Mouse (Mus musculus) embryo, embryonic 10 days (tissue): ENCODE measurements at regions not wholly inside any gene's neighbourhood (a gene's known extent, or its start where the extent isn't known, plus 50 kb on each side); places are given as distances from the start of the nearest gene placed in this dataset.

Source experiments
- DNase-seq: peaks from one replicate; pipeline ENCODE4 v3.0.0-alpha.2; 2015; ENCODE audit warnings: low spot score

GRCm38 (mm10) chr19:56039091-56040004 lies 247.6 kb upstream of the Habp2 start:
- no peak for DNase-seq

- no peak for DNase-seq
Observed at GRCm38 (mm10) chr19:56041930-56042329, 245.0 kb upstream of the Habp2 start.

GRCm38 (mm10) chr19:56046784-56047390 lies 240.1 kb upstream of the Habp2 start:
- no peak for DNase-seq

- no peak for DNase-seq
Observed at GRCm38 (mm10) chr19:56054186-56054585, 232.8 kb upstream of the Habp2 start.

- DNase-seq = no peak
Observed at GRCm38 (mm10) chr19:56056397-56056796, 230.5 kb upstream of the Habp2 start.

GRCm38 (mm10) chr19:56061882-56062540 lies 224.9 kb upstream of the Habp2 start:
- DNase-seq = peak; percentile 73

GRCm38 (mm10) chr19:56063099-56063498 lies 223.8 kb upstream of the Habp2 start:
- DNase-seq = no peak

- DNase-seq = no peak
Observed at GRCm38 (mm10) chr19:56065730-56066129, 221.2 kb upstream of the Habp2 start.

- no peak for DNase-seq
Observed at GRCm38 (mm10) chr19:56068165-56068564, 218.8 kb upstream of the Habp2 start.

- no peak for DNase-seq
Observed at GRCm38 (mm10) chr19:56068854-56069253, 218.1 kb upstream of the Habp2 start.

- DNase-seq = peak; percentile 69
Observed at GRCm38 (mm10) chr19:56069266-56069665, 217.7 kb upstream of the Habp2 start.

GRCm38 (mm10) chr19:56071340-56071739 lies 215.6 kb upstream of the Habp2 start:
- DNase-seq = no peak

- DNase-seq = no peak
Observed at GRCm38 (mm10) chr19:56076128-56076527, 210.8 kb upstream of the Habp2 start.

- DNase-seq = no peak
Observed at GRCm38 (mm10) chr19:56077491-56077890, 209.4 kb upstream of the Habp2 start.

GRCm38 (mm10) chr19:56086413-56087083 lies 200.4 kb upstream of the Habp2 start:
- no peak for DNase-seq

GRCm38 (mm10) chr19:56087127-56087526 lies 199.8 kb upstream of the Habp2 start:
- DNase-seq = no peak

- DNase-seq = no peak
Observed at GRCm38 (mm10) chr19:56089795-56090375, 197.1 kb upstream of the Habp2 start.

- DNase-seq = no peak
Observed at GRCm38 (mm10) chr19:56091581-56091980, 195.4 kb upstream of the Habp2 start.

- no peak for DNase-seq
Observed at GRCm38 (mm10) chr19:56095873-56096272, 191.1 kb upstream of the Habp2 start.

GRCm38 (mm10) chr19:56099725-56100124 lies 187.2 kb upstream of the Habp2 start:
- DNase-seq = peak; percentile 21

GRCm38 (mm10) chr19:56100131-56100872 lies 186.6 kb upstream of the Habp2 start:
- DNase-seq = no peak
